In genomic region chr2:117331634-117332033, GRCm38 (mm10) we compare ENCODE assay signal across 10 mouse cellular contexts. TPM values are rescaled to one million over a fixed set of nuclear protein-coding genes. Genes with fewer than 3 reads are reported as not detected.
A peak's percentile ranks its signal among the peaks of the same experiment; 100 is the strongest.
DNase-seq lines count a peak whose midpoint lies in the region; ATAC-seq and TF ChIP-seq lines count a peak whose summit lies in the region.
"Had no signal": no experiment of that assay in that cellular context is flagged by ENCODE, and none has a peak within 500 bp of the region (broad histone marks: within the 10 kb centered on the region; RNA-seq: fewer than 3 reads in every experiment).

No protein-coding gene starts in this region.

- WGBS in lung, embryonic 14.5 days, result 49% methylated on average over 5 of the region's 5 CpGs
- WGBS in stomach, postnatal 0 days, result 52% methylated on average over 5 of the region's 5 CpGs

- TF ChIP-seq CTCF in lung, embryonic 14.5 days (IDR thresholded peaks at IDR 0.05; ENCODE audit: low read depth), result peak; percentile 38
- TF ChIP-seq CTCF in stomach, postnatal 0 days (IDR thresholded peaks at IDR 0.05; ENCODE audit: low read depth), result peak; percentile 69

- no peaks in the 10 kb centered on the region for H3K9me3 ChIP-seq in lung, embryonic 14.5 days (ENCODE audit: low read depth, low read length)
- no peaks in the 10 kb centered on the region for H3K9me3 ChIP-seq in stomach, postnatal 0 days (ENCODE audit: control insufficient read depth, low read length)
- H3K9me3 ChIP-seq: hindbrain, embryonic 15.5 days; limb, embryonic 13.5 days had no signal

- peaks cover 4% of the 10 kb centered on the region; the same call in 1 of the 2 replicates for H3K4me1 ChIP-seq in lung, embryonic 14.5 days (ENCODE audit: insufficient read depth)
- H3K4me1 ChIP-seq in stomach, postnatal 0 days (replicated peaks; ENCODE audit: control insufficient read depth, insufficient read depth), result no peaks in the 10 kb centered on the region
- H3K4me1 ChIP-seq: hindbrain, embryonic 15.5 days had no signal

- TF ChIP-seq EP300 in stomach, postnatal 0 days (optimal IDR thresholded peaks at IDR 0.05), result no peak

- ATAC-seq in lung, embryonic 14.5 days (ENCODE audit: insufficient read depth), result no peak
- ATAC-seq in stomach, postnatal 0 days (ENCODE audit: low FRiP score, low TSS enrichment), result peak; percentile 86

- no peak overlapping the region for H3K4me2 ChIP-seq in lung, embryonic 14.5 days
- no peak overlapping the region for H3K4me2 ChIP-seq in stomach, postnatal 0 days (replicated peaks; ENCODE audit: low read depth)
- H3K4me2 ChIP-seq: hindbrain, embryonic 15.5 days; limb, embryonic 13.5 days had no signal

- H3K27me3 ChIP-seq in lung, embryonic 14.5 days (ENCODE audit: insufficient read depth, low read length), result no peaks in the 10 kb centered on the region
- H3K27me3 ChIP-seq in stomach, postnatal 0 days (ENCODE audit: control insufficient read depth, insufficient read depth, low read length), result no peaks in the 10 kb centered on the region
- H3K27me3 ChIP-seq: hindbrain, embryonic 15.5 days; limb, embryonic 13.5 days had no signal

- DNase-seq in adrenal gland, postnatal 14 days, result peak; percentile 17
- DNase-seq in adrenal gland, postnatal 25 days, result no peak
- DNase-seq in lung, embryonic 14.5 days, result no peak
- DNase-seq in lung, adult 18-20 months, result no peak
- DNase-seq in embryo, embryonic 11 days, result peak; percentile 35
- peak; percentile 75 for DNase-seq in stomach, postnatal 0 days (ENCODE audit: low spot score)
- no peak for DNase-seq in ovary, postnatal 14 days (ENCODE audit: low spot score)
- no peak for DNase-seq in MN1 (ENCODE audit: low spot score)

- H3K27ac ChIP-seq in lung, embryonic 14.5 days (ENCODE audit: low read depth), result no peak overlapping the region
- H3K27ac ChIP-seq in stomach, postnatal 0 days (replicated peaks), result no peak overlapping the region
- H3K27ac ChIP-seq: hindbrain, embryonic 15.5 days; limb, embryonic 13.5 days had no signal

- no peak overlapping the region for H3K4me3 ChIP-seq in lung, embryonic 14.5 days (ENCODE audit: low read depth, low read length)
- no peak overlapping the region for H3K4me3 ChIP-seq in stomach, postnatal 0 days (ENCODE audit: low read depth, low read length)
- H3K4me3 ChIP-seq: hindbrain, embryonic 15.5 days; limb, embryonic 13.5 days had no signal

- no peak overlapping the region for H3K9ac ChIP-seq in lung, embryonic 14.5 days
- no peak overlapping the region for H3K9ac ChIP-seq in stomach, postnatal 0 days (ENCODE audit: low read length)
- H3K9ac ChIP-seq: hindbrain, embryonic 15.5 days; limb, embryonic 13.5 days had no signal

- H3K36me3 ChIP-seq in lung, embryonic 14.5 days (ENCODE audit: insufficient read depth), result no peaks in the 10 kb centered on the region
- no peaks in the 10 kb centered on the region for H3K36me3 ChIP-seq in stomach, postnatal 0 days (ENCODE audit: control insufficient read depth, insufficient read depth, low read length)
- H3K36me3 ChIP-seq: hindbrain, embryonic 15.5 days; limb, embryonic 13.5 days had no signal

RNA-seq across cellular contexts. Expression of gene Rasgrp1, which starts 11.2 kb away (rescaled TPM):
- total RNA-seq in adrenal gland, postnatal 14 days (2021), result 1.7 and 9.8 TPM in 2 replicates
- 0.19 and 0.49 TPM in 2 replicates for total RNA-seq in adrenal gland, postnatal 25 days (2021)
- 1.5 and 2.1 TPM in 2 replicates for polyA plus RNA-seq in lung, embryonic 14.5 days (2014; fragmentation: Nextera tagmentation; extraction: Ambion mirVana)
- polyA plus RNA-seq in stomach, postnatal 0 days (2015; fragmentation: Nextera tagmentation; extraction: Ambion mirVana), result 2.5 and 2.7 TPM in 2 replicates

Comparison
In these comparisons a context has a peak if more than half of its experiments do, and no peak if none do; other contexts are left out.
1. DNase-seq: peak in adrenal gland, postnatal 14 days (single experiment), embryo, embryonic 11 days (single experiment) and stomach, postnatal 0 days (single experiment); none in adrenal gland, postnatal 25 days (single experiment), lung, embryonic 14.5 days (single experiment), lung, adult 18-20 months (0 of 2), ovary, postnatal 14 days (single experiment) and MN1 (single experiment).